ENCODE assay signal across 8 mouse cellular contexts in the genomic region with DNA sequence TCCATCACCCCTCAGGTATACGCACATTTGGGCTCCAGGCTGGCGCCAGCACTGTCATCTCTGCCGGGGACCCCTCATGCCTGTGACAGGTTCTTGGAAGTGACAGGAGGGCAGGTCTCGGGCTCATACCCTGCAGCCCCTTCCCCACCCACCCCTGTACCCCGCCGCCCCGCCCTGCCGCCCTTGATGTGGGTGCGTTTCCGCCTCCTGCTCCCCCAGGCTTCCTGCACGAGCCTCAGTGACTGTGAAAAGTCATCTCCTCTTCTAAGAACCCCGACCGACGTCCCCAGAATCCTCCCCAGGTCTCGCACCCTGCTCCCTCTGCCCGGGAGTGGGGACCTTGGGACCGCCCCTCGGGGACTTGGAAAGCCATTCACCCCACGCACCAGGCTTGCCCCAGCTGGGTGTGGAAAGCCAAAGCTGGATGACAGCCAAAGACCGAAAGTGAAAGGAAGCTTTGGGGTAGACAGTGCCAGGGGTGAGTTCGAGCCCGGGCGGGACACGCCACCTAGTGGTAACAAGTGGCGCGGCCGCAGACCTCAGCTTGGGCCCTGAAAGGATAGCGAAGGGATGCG. TPM values are rescaled to one million over a fixed set of nuclear protein-coding genes. Genes with fewer than 3 reads are reported as not detected.
DNase-seq lines count a peak whose midpoint lies in the region; ATAC-seq and TF ChIP-seq lines count a peak whose summit lies in the region.

A gene (minus strand): TSS at position 239 of the 575 bp plus-strand sequence.
A gene (minus strand): TSS at position 440 of the 575 bp plus-strand sequence.

- peak; percentile 76 for TF ChIP-seq CTCF in lung, adult 2 months (IDR thresholded peaks at IDR 0.05; ENCODE audit: insufficient read depth, low read length)

- intact Hi-C loops in heart, postnatal 25 days (cut with DNase I): loop anchor here (1.0 kb wide), 1 partner anchor 58 kb away; no protein-coding TSS in a partner anchor

- no peak within 1 kb of the TSS for H3K27ac ChIP-seq in forebrain, embryonic 15.5 days (replicated peaks)
- peak within 1 kb of the TSS; percentile 56; the same call in 1 of the 2 replicates for H3K27ac ChIP-seq in neural tube, embryonic 15.5 days (replicated peaks)

- H3K36me3 ChIP-seq in forebrain, embryonic 15.5 days: no peaks in the 10 kb centered on the region
- no peaks in the 10 kb centered on the region for H3K36me3 ChIP-seq in neural tube, embryonic 15.5 days

- peak; percentile 76 for DNase-seq in ES-CJ7 (ENCODE audit: low read depth, low spot score)
- DNase-seq in cerebellum, adult 11-12 months: peak; percentile 89
- DNase-seq in heart, postnatal 25 days (ENCODE audit: low spot score): peak; percentile 89
- DNase-seq in layer of hippocampus, adult 18-20 months (ENCODE audit: low spot score in 2 of 2): peak; percentile 84 to 93
- peak; percentile 93 for DNase-seq in lung, adult 2 months
- peak; percentile 94 for DNase-seq in testis, postnatal 10 days (ENCODE audit: low spot score)

- peak within 1 kb of the TSS; percentile 79 for H3K4me2 ChIP-seq in forebrain, embryonic 15.5 days (replicated peaks)
- H3K4me2 ChIP-seq in neural tube, embryonic 15.5 days: peak within 1 kb of the TSS; percentile 83

- peak within 1 kb of the TSS; percentile 46 for H3K4me3 ChIP-seq in forebrain, embryonic 15.5 days
- peak within 1 kb of the TSS; percentile 78 for H3K4me3 ChIP-seq in lung, adult 2 months (replicated peaks; ENCODE audit: extremely low read depth, low read depth, low read length)
- peak within 1 kb of the TSS; percentile 52 for H3K4me3 ChIP-seq in neural tube, embryonic 15.5 days (replicated peaks)

- ATAC-seq in forebrain, embryonic 15.5 days (replicated peaks): peak; percentile 88
- ATAC-seq in neural tube, embryonic 15.5 days (ENCODE audit: low FRiP score): peak; percentile 85

- peak within 1 kb of the TSS; percentile 55 for H3K9ac ChIP-seq in forebrain, embryonic 15.5 days (replicated peaks)
- H3K9ac ChIP-seq in neural tube, embryonic 15.5 days (replicated peaks): peak within 1 kb of the TSS; percentile 61

- H3K4me1 ChIP-seq in forebrain, embryonic 15.5 days: peaks cover 10% of the 10 kb centered on the region
- H3K4me1 ChIP-seq in lung, adult 2 months (ENCODE audit: control insufficient read depth, insufficient read depth, low read length): 0 out of 2 replicates have a peak, but pooled peaks cover 5% of the 10 kb centered on the region
- H3K4me1 ChIP-seq in neural tube, embryonic 15.5 days: peaks cover 11% of the 10 kb centered on the region

- no peaks in the 10 kb centered on the region for H3K9me3 ChIP-seq in forebrain, embryonic 15.5 days
- H3K9me3 ChIP-seq in neural tube, embryonic 15.5 days (replicated peaks): no peaks in the 10 kb centered on the region

- WGBS in forebrain, embryonic 15.5 days: 2% methylated on average over 29 of the region's 29 CpGs
- under 1% methylated on average over 29 of the region's 29 CpGs for WGBS in lung, adult 2 months
- WGBS in neural tube, embryonic 15.5 days: 4% methylated on average over 29 of the region's 29 CpGs

- TF ChIP-seq POLR2A in lung, adult 2 months (IDR thresholded peaks at IDR 0.05; ENCODE audit: borderline replicate concordance, extremely low read depth, low read depth, low read length): peak; percentile 63; the same call in 1 of the 2 replicates

- H3K27me3 ChIP-seq in forebrain, embryonic 15.5 days: no peaks in the 10 kb centered on the region; the same call in 1 of the 2 replicates
- H3K27me3 ChIP-seq in neural tube, embryonic 15.5 days (replicated peaks): peaks cover 14% of the 10 kb centered on the region; the same call in 1 of the 2 replicates

RNA-seq across cellular contexts. Expression of the first gene that starts in this region (rescaled TPM):
- polyA plus RNA-seq in forebrain, embryonic 15.5 days (2015; fragmentation: Nextera tagmentation; extraction: Ambion mirVana): 0.15 TPM in 1 of 2 replicates, not detected in the other
- total RNA-seq in heart, postnatal 25 days (2021): not detected
- not detected for total RNA-seq in layer of hippocampus, adult 18-20 months (2021)
- polyA plus RNA-seq in lung, adult 2 months (2012; rRNA removed): 3.1 TPM in 2 replicates
- polyA plus RNA-seq in neural tube, embryonic 15.5 days (2015; fragmentation: Nextera tagmentation; extraction: Ambion mirVana): 0.12 and 0.24 TPM in 2 replicates

RNA-seq across cellular contexts. Expression of the second gene that starts in this region (rescaled TPM):
- polyA plus RNA-seq in forebrain, embryonic 15.5 days (2015; fragmentation: Nextera tagmentation; extraction: Ambion mirVana): 1.6 and 2.1 TPM in 2 replicates
- total RNA-seq in heart, postnatal 25 days (2021): 10 to 100 TPM in 1 of 2 experiments, 1 to 10 TPM in 1; 5.3 to 15.0 TPM
- 1 to 10 TPM; 6.9 to 9.5 TPM for total RNA-seq in layer of hippocampus, adult 18-20 months (2021)
- 151 and 195 TPM in 2 replicates for polyA plus RNA-seq in lung, adult 2 months (2012; rRNA removed)
- polyA plus RNA-seq in neural tube, embryonic 15.5 days (2015; fragmentation: Nextera tagmentation; extraction: Ambion mirVana): 1.8 and 3.8 TPM in 2 replicates

Comparison
In these comparisons a context has a peak if more than half of its experiments do, and no peak if none do; other contexts are left out.
1. RNA of the second gene that starts in this region (polyA plus RNA-seq): 151 to 195 TPM in lung, adult 2 months; 1.6 to 2.1 TPM in forebrain, embryonic 15.5 days and 1.8 to 3.8 TPM in neural tube, embryonic 15.5 days; every median in the first group is over 10 times any median in the second.
2. Peak in every context shown above with its lines, with median percentiles within 50 percentile points of each other: DNase-seq and H3K4me3 ChIP-seq.